Mouse (Mus musculus) cerebellum, postnatal 36 days (tissue): ENCODE data around the gene Blcap.
"Not testable (repeated sequence)": the region's sequence is repeated elsewhere in the genome, so short reads cannot be mapped to it uniquely, and the experiment has no call there.

Experiments used
- DNase-seq, 2 experiments: peaks; one replicate each; pipeline ENCODE4 v3.0.0; 2021 to 2022; ENCODE audit warnings: mixed read lengths in 2 of 2

Gene Blcap

GRCm38 (mm10) chr2:157571224-157571832 is at the start of gene Blcap:
TSS of gene Blcap (minus strand) at chr2:157571274.
- DNase-seq = peak; percentile 44 to 70

DNA sequence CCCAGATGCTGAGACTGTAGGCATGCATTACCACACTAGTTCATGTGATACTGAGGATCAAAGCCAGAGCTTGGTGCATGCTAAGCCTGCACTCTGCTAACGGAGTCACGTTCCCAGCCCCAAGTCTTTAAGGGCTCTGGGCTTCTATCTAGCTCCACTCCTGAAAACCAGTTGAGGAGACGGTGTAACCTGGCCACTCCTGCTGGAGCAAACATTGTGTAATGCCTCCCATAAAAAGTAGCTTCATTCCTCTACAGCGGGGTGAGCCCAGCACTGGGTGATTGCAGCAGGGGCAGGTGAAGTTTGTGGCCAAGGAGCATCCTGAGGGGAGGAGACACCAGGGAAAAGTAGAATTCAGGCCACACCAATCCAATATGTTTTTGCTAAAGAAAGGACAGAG is 47.3 kb upstream of the Blcap start:
- no peak for DNase-seq

DNA sequence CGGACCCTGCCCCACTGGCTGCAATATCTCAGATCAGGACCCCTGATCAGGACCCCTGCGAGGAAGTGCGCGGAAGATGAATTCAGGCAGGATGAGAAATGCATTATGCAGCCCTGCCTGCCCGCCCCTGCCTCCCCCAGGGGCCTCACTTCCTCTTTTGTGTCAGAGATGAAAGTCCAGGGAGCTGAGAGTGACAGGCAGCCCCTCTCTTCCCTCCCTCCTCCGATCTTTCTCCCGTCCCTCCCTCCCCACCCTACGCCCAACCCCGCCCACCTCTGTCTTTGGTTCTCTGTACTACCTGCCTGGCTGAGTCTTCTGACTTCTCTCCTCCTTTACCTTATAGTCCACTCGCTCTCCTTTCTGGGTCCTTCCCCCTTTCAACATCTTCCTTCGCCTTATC is 42.9 kb upstream of the Blcap start:
- no peak for DNase-seq

- DNase-seq = no peak
Observed at GRCm38 (mm10) chr2:157611735-157612134, 40.7 kb upstream of the Blcap start.

DNA sequence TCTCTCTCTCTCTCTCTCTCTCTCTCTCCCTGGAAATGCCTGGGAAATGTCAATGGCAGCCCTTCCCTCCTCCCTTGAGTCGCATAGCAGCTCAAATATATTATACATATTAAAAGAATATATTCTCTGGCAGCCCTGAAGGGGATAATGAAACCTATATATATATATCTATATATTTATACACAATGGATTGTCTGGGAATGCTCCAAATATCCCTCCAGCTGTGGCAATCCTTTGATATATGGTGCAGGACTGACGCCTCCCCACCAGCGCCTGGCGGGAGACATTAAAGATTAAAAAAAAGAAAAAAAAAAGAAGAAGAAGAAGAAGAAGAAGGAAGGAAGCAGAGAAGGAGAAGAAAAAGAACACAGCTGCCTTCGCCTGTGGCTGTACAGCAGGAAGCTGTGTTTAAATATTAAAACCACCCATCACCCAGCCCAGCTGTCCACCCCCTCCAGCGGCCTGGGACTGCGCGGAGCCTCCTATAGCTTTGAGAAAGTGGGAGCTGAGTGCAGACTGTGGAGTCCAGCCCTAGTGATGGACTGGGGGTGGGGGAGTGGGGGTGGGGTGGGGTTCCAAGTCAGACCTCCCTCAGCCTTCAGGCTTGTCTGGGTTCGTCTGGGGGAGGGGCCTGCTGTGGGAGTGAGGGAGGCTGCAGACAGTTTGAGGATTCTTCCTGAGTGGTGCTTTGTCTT is 36.6 kb upstream of the Blcap start:
- no peak for DNase-seq

DNA sequence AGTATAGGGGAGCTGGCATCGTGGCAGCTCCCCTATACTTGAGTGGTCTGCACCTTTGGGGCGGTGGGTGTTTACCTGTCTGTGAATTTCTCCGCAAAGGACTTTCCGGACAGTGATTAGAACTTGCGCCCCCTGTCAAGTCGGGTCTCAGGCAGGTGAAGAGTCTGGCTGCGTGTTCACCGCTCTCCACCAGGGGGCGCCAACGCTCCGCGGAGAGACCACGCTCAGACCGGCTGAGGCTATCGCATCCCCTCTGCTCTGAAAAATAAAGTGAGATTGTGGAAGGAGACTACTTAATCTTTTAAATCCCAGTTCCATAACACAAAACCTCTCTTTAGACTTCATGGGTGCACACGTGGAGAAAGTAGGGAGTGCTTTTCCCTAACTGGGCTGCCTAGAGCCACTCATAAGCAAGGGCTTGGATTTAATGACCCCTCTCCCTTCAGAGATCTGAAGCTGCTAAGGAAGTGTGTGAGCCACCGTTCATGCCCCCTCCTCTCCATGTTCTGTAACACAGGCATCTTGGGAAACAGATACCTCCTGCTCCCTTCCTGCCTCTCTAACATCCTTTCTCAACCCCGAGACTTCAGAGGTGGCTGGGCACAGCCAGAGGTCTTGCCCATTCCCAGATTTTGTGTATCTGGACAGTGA is 34.1 kb upstream of the Blcap start:
- DNase-seq = peak; percentile 77 to 78

DNA sequence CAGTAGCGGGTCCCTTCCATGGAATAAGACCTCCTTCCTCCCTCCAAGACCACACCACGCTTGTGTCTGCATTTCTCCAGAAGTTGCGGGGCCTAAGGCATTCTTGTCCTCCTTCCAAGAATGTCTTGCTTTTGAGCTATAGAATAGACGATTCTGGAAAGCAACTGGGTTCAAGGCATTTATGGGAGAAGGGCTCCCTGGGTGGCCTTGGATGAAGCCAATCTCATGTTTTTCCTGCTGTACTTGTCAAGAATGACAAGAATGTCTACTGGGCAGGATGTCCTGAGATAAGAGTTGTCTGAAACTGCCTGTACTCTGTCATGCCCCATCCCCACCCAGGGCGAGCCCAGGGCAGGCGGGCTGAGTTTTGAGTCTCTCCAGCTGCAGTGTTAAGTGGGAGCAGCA is 30.4 kb upstream of the Blcap start:
- DNase-seq = no peak

DNA sequence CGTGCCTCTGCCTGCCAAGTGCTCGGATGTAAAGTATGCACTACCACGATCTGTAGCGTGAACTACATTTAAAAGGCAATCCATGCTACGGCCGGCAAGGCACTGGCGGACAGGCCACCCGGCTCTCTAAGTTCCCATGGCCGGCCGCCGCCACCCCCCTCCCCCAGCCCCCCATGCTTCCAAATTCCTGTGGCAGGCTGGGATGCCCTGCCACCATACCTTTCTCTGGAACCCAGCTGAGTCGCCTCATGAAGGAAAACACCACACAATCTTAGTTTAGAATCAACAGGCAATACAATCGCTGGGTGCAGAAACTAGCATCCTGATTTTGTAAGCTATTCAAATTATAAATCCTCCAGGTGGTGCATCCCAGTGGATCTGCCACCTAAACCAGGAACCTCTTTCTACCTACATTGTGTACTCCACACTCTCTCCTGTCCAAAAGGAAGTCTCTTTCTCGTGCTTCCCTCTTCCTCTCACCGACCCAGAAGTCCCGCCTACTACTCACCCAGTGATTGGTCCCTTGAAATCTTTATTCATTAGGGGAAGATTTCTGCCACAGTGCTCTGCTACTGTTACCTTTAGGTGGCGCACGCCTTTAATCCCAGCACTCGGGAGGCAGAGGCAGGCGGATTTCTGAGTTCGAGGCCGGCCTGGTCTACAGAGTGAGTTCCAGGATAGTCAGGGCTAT is 25.9 kb upstream of the Blcap start:
- DNase-seq = no peak

DNA sequence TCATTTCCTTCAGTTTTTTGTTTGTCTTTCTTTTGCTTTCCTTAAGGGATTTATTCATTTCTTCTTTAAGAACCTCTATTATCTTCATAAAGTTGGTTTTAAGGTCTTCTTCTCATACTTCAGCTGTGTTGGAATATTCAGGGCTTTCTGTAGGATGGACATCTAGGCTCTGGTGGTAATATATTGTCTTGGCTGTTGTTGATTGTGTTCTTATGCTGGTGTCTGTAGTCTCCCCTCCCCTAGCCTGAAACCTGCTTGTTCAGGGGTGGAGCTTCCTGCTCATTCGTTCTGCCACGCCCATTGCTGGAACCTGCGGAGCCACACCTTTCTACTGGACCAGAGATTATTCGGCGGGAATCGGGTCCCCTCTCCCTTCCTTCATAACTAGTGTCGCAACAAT is 14.3 kb upstream of the Blcap start:
- DNase-seq = not testable (repeated sequence)

GRCm38 (mm10) chr2:157572786-157573185 is 1.7 kb upstream of the Blcap start:
- DNase-seq = no peak

- DNase-seq = peak; percentile 52 to 60
Observed at GRCm38 (mm10) chr2:157569796-157570485, 1.1 kb downstream of the Blcap start.

DNA sequence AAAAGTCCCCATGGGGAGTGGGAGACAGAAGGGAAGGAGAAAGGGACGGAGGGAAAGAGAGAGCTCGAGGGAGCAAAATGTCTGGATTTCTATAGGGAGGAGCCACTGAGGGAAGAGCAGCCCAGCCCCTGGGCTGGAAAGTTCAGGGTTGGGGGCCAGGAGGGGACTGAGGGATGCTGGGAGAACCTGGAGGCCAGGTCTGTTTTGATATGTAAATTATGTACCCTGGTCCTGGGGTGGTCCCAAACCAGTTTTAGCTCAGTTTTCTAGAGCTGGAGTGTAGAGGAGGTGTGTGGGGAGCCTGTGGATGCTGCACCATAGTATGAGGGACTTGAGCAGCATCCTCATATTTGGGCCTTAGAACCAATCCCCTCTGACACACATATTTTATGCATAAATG is 2.2 kb downstream of the Blcap start:
- DNase-seq = no peak

DNA sequence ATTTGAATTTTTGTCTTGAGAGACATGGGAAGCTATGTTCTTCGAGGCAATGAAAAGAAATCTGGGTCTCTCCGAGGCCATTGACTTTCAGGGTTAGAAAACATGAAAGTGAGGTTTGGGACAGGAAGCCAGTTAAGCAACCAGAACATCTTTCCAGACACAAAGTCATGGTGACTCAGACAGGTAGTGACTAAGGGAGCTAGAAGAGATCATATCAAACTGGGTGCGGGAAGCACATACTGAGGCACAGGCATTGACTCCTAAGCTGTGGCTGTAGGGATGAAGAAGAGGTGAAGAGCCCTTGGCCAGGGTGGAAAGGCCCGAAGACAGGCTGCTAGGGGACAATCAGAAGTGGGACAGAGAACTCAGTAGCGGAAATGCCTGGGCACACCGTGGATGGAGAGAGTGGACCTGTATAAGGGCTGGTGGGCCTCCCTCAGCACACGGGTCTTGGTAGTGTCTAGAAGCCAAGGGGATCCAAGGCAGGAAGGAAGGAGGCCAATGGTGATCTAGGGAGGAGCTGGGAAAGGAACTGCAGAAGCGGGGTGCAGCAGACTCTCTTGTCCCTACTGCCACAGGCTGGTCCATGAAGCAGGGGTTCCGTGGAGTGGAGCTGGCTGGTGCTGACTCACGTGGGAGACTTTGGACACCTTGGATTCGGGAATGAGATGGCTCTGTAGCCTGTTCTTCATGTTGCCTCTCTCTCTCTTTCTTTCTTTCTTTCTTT is 3.7 kb downstream of the Blcap start:
- no peak for DNase-seq

DNA sequence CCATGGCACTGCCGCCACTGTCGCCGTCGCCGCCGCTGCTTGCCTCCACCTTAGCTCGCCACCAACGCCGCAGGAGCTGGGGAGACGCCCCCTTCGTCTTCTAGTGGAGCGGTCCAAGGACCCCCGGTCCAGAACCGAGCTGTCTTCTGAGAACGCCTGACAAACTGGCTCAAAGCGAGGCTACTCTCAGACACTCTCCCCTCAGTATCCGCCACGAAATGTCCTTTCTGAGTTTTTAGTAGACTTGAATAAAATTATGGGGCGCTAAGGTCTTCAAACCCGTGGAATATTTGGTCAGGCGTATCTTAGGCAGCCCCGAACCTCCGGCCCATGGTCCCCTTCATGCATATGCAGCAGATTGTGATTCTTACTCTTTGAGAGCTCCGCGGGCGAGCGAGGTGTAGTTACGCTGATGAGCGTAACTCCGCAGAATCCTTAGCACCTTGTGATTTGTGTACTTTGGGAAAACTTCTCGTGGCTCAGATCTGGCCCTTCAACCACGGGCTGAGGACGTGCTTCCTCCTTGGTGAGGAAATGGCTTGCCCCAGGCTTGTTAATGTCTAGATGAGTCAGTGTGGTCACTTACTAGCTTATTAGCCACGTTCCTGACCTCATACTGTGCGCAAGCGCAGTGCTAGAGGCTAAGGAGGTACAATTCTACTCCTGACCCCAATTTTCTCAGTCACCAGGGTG is 4.7 kb downstream of the Blcap start:
- DNase-seq = peak; percentile 83 to 89

DNA sequence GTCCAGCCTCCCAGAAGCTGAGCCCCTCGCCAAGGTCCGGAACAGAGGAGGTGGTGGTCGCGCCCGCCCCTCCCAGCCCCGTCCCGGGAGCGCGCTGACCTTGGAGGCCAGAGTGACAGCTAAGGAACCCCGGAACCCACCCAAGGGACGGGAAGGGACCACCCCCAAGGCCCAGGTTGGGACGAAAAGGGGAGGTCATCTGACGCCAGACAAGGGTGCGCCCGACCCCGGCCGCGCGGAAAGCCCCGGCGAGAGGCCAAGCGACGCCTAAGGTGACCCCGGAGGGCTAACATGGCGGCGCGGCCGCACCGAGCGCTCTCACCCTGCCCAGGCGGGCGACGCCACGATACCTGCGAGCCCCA is 5.2 kb downstream of the Blcap start:
- no peak for DNase-seq

DNA sequence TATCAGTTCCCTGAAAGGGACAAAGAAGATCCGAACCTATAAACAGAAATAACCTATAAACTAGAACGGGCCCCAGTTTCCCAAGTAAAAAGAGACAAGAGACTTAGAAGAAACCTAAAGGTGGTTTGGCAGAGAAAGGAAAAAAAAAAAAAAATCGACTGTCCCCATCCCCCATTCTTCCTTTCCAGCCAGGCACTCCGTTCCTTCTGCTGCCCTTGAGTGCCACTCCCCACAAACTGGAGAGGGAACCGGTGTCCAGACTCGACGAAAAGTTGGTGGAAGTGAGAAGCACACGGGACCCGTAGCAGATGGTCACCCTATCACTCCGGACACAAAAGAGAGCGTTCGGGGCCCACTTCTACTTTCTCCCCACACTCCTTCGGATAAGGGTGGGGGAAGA is 5.6 kb downstream of the Blcap start:
- DNase-seq = no peak

DNA sequence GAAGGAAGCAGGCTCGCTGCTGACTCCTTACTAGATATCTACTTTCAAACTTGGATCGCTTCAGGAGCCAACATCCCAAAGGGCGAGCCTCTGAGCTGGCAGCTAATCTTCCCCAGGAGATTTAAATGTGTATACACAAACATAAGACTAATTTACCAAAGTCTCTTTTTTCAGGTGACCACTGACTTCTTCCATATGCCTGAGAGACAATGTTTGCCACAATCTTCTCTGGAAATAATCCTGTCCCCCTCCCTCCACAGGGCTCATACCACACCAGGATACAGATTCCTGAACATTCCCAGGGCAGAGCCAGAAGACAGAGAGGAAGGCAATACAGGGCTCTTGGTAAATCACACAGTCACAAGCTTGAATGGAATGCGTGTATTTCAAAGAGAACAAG is 6.4 kb downstream of the Blcap start:
- no peak for DNase-seq

DNA sequence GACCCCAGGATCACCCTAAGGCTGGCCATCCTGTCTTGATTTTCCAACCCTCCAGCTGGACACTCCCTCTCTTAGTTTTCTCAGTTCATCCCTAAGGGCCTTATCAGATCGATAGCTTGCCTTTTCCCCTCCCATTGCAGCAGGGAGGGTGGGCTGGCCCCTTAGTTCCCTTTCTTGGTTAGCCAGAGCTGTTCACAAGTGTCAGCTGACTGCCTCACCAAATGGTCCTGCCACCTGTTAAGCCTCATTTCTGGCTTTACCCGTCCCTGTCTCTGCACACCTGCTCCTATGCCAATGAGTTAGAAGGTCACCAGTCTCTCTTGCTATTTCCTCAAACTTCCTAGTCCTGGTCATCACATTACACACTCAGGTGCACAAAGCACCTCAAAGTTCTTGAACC is 8.0 kb downstream of the Blcap start:
- DNase-seq = peak in 1 of 2 experiments; percentile 28

DNA sequence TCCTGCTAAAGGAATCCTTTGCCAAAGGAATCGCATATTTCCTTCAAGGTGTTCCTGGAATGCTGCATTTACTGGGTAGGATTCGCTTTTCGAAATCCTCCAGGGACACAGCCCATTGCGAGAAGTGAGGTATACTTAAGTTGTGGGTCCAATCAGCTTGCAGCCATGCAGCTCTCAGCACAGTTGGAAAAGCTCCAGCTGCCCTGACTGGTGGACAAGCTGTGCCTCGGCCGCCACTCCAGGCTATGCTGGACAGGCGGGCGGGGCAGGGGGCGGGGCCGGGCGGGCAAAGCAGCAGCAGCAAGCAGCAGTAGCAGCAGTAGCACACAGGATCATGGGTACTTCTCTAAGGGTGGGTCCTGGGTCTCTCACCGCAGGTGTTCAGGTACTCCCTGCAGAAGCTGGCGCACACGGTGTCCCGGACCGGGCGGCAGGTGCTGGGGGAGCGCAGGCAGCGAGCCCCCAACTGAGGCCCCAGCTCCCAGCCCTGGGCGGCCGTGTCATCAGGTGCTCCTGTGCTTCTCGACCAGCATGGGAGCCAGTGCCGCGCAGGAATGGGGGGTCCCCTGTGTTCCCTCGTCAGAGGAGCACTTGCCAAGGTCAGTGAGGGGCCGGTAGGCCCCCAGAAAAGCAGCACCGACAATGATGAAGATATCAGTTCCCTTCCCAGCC is 9.8 kb downstream of the Blcap start:
- DNase-seq = peak; percentile 82 to 83

GRCm38 (mm10) chr2:157560302-157560701 is 10.8 kb downstream of the Blcap start:
- no peak for DNase-seq

- DNase-seq = peak in 1 of 2 experiments; percentile 26
Observed at GRCm38 (mm10) chr2:157559858-157560257, 11.2 kb downstream of the Blcap start, which contains the start of gene Nnat. TSS of gene Nnat (plus strand) at chr2:157560078.
